Mouse (Mus musculus) MEL (cell line): Measurements from ENCODE around the gene March6. TPM values are rescaled to one million over a fixed set of nuclear protein-coding genes. Genes with fewer than 3 reads are reported as not detected.

Source experiments
- DNase-seq: peaks from one replicate; pipeline ENCODE4 v3.0.0; 2011; ENCODE audit warnings: low read depth, low spot score
- H3K27ac ChIP-seq: 2 replicates; pipeline ENCODE4 v1.5.1; 2012; ENCODE audit warnings: low read depth, mild to moderate bottlenecking, control low read depth, low read length, moderate library complexity; ENCODE audit not compliant: control insufficient read depth
- H3K27me3 ChIP-seq, 2 experiments: fragments of 150-350 bp in 1 of 2; sonication (generic) in 1 of 2; 2 replicates each; pipeline ENCODE4 v1.6.1; 2012; ENCODE audit warnings: low read length in 2 of 2, mild to moderate bottlenecking in 2 of 2, improper control_type of control experiment in 1 of 2, moderate library complexity in 1 of 2; ENCODE audit not compliant: insufficient read depth in 2 of 2, control insufficient read depth in 1 of 2
- H3K36me3 ChIP-seq, 2 experiments: 2 replicates each; pipeline ENCODE4 v1.6.1; 2012 to 2014; ENCODE audit warnings: low read length in 2 of 2, improper control_type of control experiment in 1 of 2, inconsistent platforms in 1 of 2, mild to moderate bottlenecking in 1 of 2; ENCODE audit not compliant: insufficient read depth in 2 of 2, control insufficient read depth in 1 of 2
- H3K4me1 ChIP-seq, 2 experiments: fragments of 150-350 bp in 1 of 2; sonication (generic) in 1 of 2; 2 replicates each; pipeline ENCODE4 v1.6.1; 2012; ENCODE audit warnings: low read length in 2 of 2, improper control_type of control experiment in 1 of 2, mild to moderate bottlenecking in 1 of 2; ENCODE audit not compliant: insufficient read depth in 2 of 2, control insufficient read depth in 1 of 2
- H3K4me3 ChIP-seq, 2 experiments: fragments of 150-350 bp in 1 of 2; sonication (generic) in 1 of 2; 2 replicates each; pipeline ENCODE4 v1.5.1; 2012; ENCODE audit warnings: low read depth in 2 of 2, low read length in 2 of 2, mild to moderate bottlenecking in 2 of 2, moderate library complexity in 2 of 2, control low read depth in 1 of 2, improper control_type of control experiment in 1 of 2; ENCODE audit not compliant: control insufficient read depth in 1 of 2, insufficient read depth in 1 of 2
- H3K79me2 ChIP-seq: 2 replicates; pipeline ENCODE4 v1.6.1; 2012; ENCODE audit warnings: mild to moderate bottlenecking, low read length, moderate library complexity; ENCODE audit not compliant: control insufficient read depth, poor library complexity, insufficient read depth
- H3K9ac ChIP-seq: 2 replicates; pipeline ENCODE4 v1.6.1; 2012; ENCODE audit warnings: low read depth, mild to moderate bottlenecking, control low read depth, low read length, moderate library complexity; ENCODE audit not compliant: control insufficient read depth, poor library complexity, severe bottlenecking
- H3K9me3 ChIP-seq: fragments of 150-350 bp; sonication (generic); replicated peaks from 2 replicates; pipeline ENCODE4 v1.6.1; 2012; ENCODE audit warnings: mild to moderate bottlenecking, low read length, improper control_type of control experiment, moderate library complexity; ENCODE audit not compliant: insufficient read depth
- BHLHE40 ChIP-seq: IDR thresholded peaks from 2 replicates; pipeline ENCODE4 v1.6.1; 2012; ENCODE audit warnings: low read depth, mild to moderate bottlenecking, inconsistent platforms, low read length, improper control_type of control experiment, borderline replicate concordance
- CHD1 ChIP-seq: IDR thresholded peaks from 2 replicates; pipeline ENCODE4 v1.6.1; 2012; ENCODE audit warnings: low read depth, mild to moderate bottlenecking, inconsistent platforms, low read length, improper control_type of control experiment
- CHD2 ChIP-seq: IDR thresholded peaks from 2 replicates; pipeline ENCODE4 v1.6.1; 2011; ENCODE audit warnings: low read length, improper control_type of control experiment
- CTCF ChIP-seq, 3 experiments: IDR thresholded peaks in 2 of 3; conservative IDR thresholded peaks in 1 of 3; 2 replicates each; pipeline ENCODE4 v1.5.1; 2011 to 2012; ENCODE audit warnings: low read length in 3 of 3, low read depth in 2 of 3, mild to moderate bottlenecking in 2 of 3, improper control_type of control experiment in 1 of 3, inconsistent platforms in 1 of 3, mixed read lengths in 1 of 3, moderate library complexity in 1 of 3; ENCODE audit not compliant: control insufficient read depth in 1 of 3, insufficient read depth in 1 of 3, poor library complexity in 1 of 3, severe bottlenecking in 1 of 3
- E2F4 ChIP-seq: IDR thresholded peaks from 2 replicates; pipeline ENCODE4 v1.6.1; 2011; ENCODE audit warnings: low read depth, low read length, improper control_type of control experiment, borderline replicate concordance
- ELF1 ChIP-seq: IDR thresholded peaks from 2 replicates; pipeline ENCODE4 v1.6.1; 2014; ENCODE audit warnings: low read depth, mild to moderate bottlenecking, inconsistent platforms, low read length, improper control_type of control experiment, moderate library complexity
- EP300 ChIP-seq, 2 experiments: IDR thresholded peaks; 2 replicates each; pipeline ENCODE4 v1.6.1; 2011; ENCODE audit warnings: improper control_type of control experiment in 2 of 2, low read length in 2 of 2, low read depth in 1 of 2, mild to moderate bottlenecking in 1 of 2
- ETS1 ChIP-seq: IDR thresholded peaks from 2 replicates; pipeline ENCODE4 v1.6.1; 2012; ENCODE audit warnings: low read depth, mild to moderate bottlenecking, inconsistent platforms, low read length, improper control_type of control experiment, moderate library complexity
- GABPA ChIP-seq: IDR thresholded peaks from 2 replicates; pipeline ENCODE4 v1.6.1; 2012; ENCODE audit warnings: low read depth, mild to moderate bottlenecking, inconsistent platforms, low read length, improper control_type of control experiment, moderate library complexity
- GATA1 ChIP-seq: IDR thresholded peaks from 2 replicates; pipeline ENCODE4 v1.6.1; 2011; ENCODE audit warnings: low read depth, low read length, improper control_type of control experiment
- HCFC1 ChIP-seq: IDR thresholded peaks from 2 replicates; pipeline ENCODE4 v1.6.1; 2012; ENCODE audit warnings: low read depth, mild to moderate bottlenecking, inconsistent platforms, low read length, improper control_type of control experiment, moderate library complexity
- JUND ChIP-seq: IDR thresholded peaks from 2 replicates; pipeline ENCODE4 v1.6.1; 2011; ENCODE audit warnings: low read depth, mild to moderate bottlenecking, improper control_type of control experiment, low read length
- KAT2A ChIP-seq: conservative IDR thresholded peaks from 2 replicates; pipeline ENCODE4 v1.6.1; 2012; ENCODE audit warnings: low read depth, low read length, improper control_type of control experiment, inconsistent platforms
- MAFK ChIP-seq: IDR thresholded peaks from 2 replicates; pipeline ENCODE4 v1.6.1; 2011; ENCODE audit warnings: low read depth, mild to moderate bottlenecking, low read length, improper control_type of control experiment, borderline replicate concordance
- MAX ChIP-seq: IDR thresholded peaks from 2 replicates; pipeline ENCODE4 v1.6.1; 2011; ENCODE audit warnings: low read length, improper control_type of control experiment
- MEF2A ChIP-seq: IDR thresholded peaks from 2 replicates; pipeline ENCODE4 v1.6.1; 2014; ENCODE audit warnings: low read depth, mild to moderate bottlenecking, inconsistent platforms, low read length, improper control_type of control experiment; ENCODE audit not compliant: poor library complexity, insufficient replicate concordance, severe bottlenecking; ENCODE audit errors: extremely low read depth
- MXI1 ChIP-seq: IDR thresholded peaks from 2 replicates; pipeline ENCODE4 v1.6.1; 2011; ENCODE audit warnings: mild to moderate bottlenecking, low read depth, low read length, improper control_type of control experiment
- MYB ChIP-seq: IDR thresholded peaks from 2 replicates; pipeline ENCODE4 v1.6.1; 2011; ENCODE audit warnings: mild to moderate bottlenecking, low read depth, low read length, improper control_type of control experiment
- MYC ChIP-seq: IDR thresholded peaks from 2 replicates; pipeline ENCODE4 v1.6.1; 2011; ENCODE audit warnings: low read depth, mild to moderate bottlenecking, low read length, improper control_type of control experiment, moderate library complexity
- NELFE ChIP-seq: IDR thresholded peaks from 2 replicates; pipeline ENCODE4 v1.6.1; 2011; ENCODE audit warnings: low read depth, low read length, improper control_type of control experiment
- NRF1 ChIP-seq: IDR thresholded peaks from 2 replicates; pipeline ENCODE4 v1.6.1; 2014; ENCODE audit warnings: low read depth, mild to moderate bottlenecking, inconsistent platforms, low read length, improper control_type of control experiment, moderate library complexity; ENCODE audit not compliant: poor library complexity, insufficient read depth, severe bottlenecking
- POLR2A ChIP-seq, 2 experiments: IDR thresholded peaks; 2 replicates each; pipeline ENCODE4 v1.6.1; 2011 to 2012; ENCODE audit warnings: low read length in 2 of 2, mild to moderate bottlenecking in 2 of 2, control low read depth in 1 of 2, improper control_type of control experiment in 1 of 2, low read depth in 1 of 2, moderate library complexity in 1 of 2; ENCODE audit not compliant: control insufficient read depth in 1 of 2, insufficient read depth in 1 of 2, poor library complexity in 1 of 2
- POLR2AphosphoS2 ChIP-seq: IDR thresholded peaks from 2 replicates; pipeline ENCODE4 v1.6.1; 2011; ENCODE audit warnings: low read length, improper control_type of control experiment
- RCOR1 ChIP-seq: IDR thresholded peaks from 2 replicates; pipeline ENCODE4 v1.6.1; 2012; ENCODE audit warnings: low read depth, mild to moderate bottlenecking, inconsistent platforms, low read length, improper control_type of control experiment
- SIN3A ChIP-seq: IDR thresholded peaks from 2 replicates; pipeline ENCODE4 v1.6.1; 2012; ENCODE audit warnings: low read length, improper control_type of control experiment, inconsistent platforms
- SMC3 ChIP-seq: IDR thresholded peaks from 2 replicates; pipeline ENCODE4 v1.6.1; 2011; ENCODE audit warnings: low read depth, low read length, improper control_type of control experiment
- TAL1 ChIP-seq: IDR thresholded peaks from 2 replicates; pipeline ENCODE4 v1.6.1; 2012; ENCODE audit warnings: mild to moderate bottlenecking, inconsistent platforms, low read length, moderate library complexity, mixed read lengths
- TBP ChIP-seq: IDR thresholded peaks from 2 replicates; pipeline ENCODE4 v1.8.0; 2011; ENCODE audit warnings: low read depth, low read length, improper control_type of control experiment
- TCF12 ChIP-seq: IDR thresholded peaks from 2 replicates; pipeline ENCODE4 v1.6.1; 2014; ENCODE audit warnings: low read depth, mild to moderate bottlenecking, inconsistent platforms, low read length, improper control_type of control experiment, moderate library complexity
- UBTF ChIP-seq: IDR thresholded peaks from 2 replicates; pipeline ENCODE4 v1.6.1; 2012; ENCODE audit warnings: low read depth, mild to moderate bottlenecking, inconsistent platforms, low read length, improper control_type of control experiment, moderate library complexity, borderline replicate concordance; ENCODE audit not compliant: insufficient read depth
- USF1 ChIP-seq: IDR thresholded peaks from 2 replicates; pipeline ENCODE4 v1.6.1; 2014; ENCODE audit warnings: low read depth, mild to moderate bottlenecking, inconsistent platforms, low read length, improper control_type of control experiment, moderate library complexity
- ZMIZ1 ChIP-seq: IDR thresholded peaks from 2 replicates; pipeline ENCODE4 v1.6.1; 2012; ENCODE audit warnings: low read depth, mild to moderate bottlenecking, inconsistent platforms, low read length, improper control_type of control experiment, moderate library complexity
- ZNF384 ChIP-seq: IDR thresholded peaks from 2 replicates; pipeline ENCODE4 v1.6.1; 2012; ENCODE audit warnings: low read depth, mild to moderate bottlenecking, inconsistent platforms, low read length, improper control_type of control experiment
- polyA plus RNA-seq, 2 experiments: library from polyadenylated mRNA; stranded (reverse) in 1 of 2; unstranded in 1 of 2; fragments of >175 nt in 1 of 2; fragments of >200 nt in 1 of 2; gene quantifications; 2 replicates each; pipeline versions ENCODE4 v1.2.1 to v1.2.4; 2012; ENCODE audit warnings: low replicate concordance in 2 of 2, low read depth in 1 of 2; ENCODE audit not compliant: insufficient read length in 2 of 2, insufficient read depth in 1 of 2, missing spikeins in 1 of 2
- total RNA-seq: library from RNA; depleted of rRNA; stranded (reverse); fragments of 300-350 nt; gene quantifications from 2 replicates; pipeline ENCODE4 v1.2.3, GENCODE M21; 2012

The March6 gene
- total and polyA plus RNA-seq, 3 experiments: 37.9 to 114 (median 62.5) TPM

DNA sequence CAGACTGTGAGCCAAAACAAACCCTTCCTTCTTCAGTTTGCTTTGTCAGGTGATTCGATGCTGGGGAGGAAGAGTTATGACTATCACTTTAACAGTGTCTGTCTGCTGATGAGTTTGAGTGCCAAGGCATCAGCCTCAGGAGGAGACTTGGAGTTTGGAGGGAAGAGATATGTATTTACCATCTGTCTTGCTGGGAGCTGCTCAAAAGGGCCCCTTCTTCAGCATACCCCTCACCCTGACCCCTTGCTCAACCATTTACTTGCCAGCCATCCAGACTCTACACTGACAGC is 9.6 kb upstream of the March6 start (continued):
- TF ChIP-seq CTCF (IDR thresholded peaks at IDR 0.05 in 2 of 3, conservative IDR thresholded peaks at IDR 0.05 in 1 of 3; ENCODE audit: control insufficient read depth in 1 of 3, insufficient read depth in 1 of 3, low read depth in 2 of 3, low read length in 3 of 3, poor library complexity in 1 of 3, severe bottlenecking in 1 of 3) (no peak), CHD1 (no peak), E2F4 (no peak), ETS1 (peak; percentile 65), SMC3 (no peak), RCOR1 (no peak; the same call in 1 of the 2 replicates), JUND (no peak), ZMIZ1 (no peak), ZNF384 (no peak; the same call in 1 of the 2 replicates), EP300 (IDR thresholded peaks at IDR 0.05; ENCODE audit: low read depth in 1 of 2, low read length in 2 of 2) (peak in 1 of 2 experiments; percentile 65; a peak in 2 of 4 replicates), GABPA (no peak), MYC (no peak), POLR2AphosphoS2 (no peak), POLR2A (IDR thresholded peaks at IDR 0.05; ENCODE audit: control insufficient read depth in 1 of 2, insufficient read depth in 1 of 2, low read depth in 1 of 2, low read length in 2 of 2, poor library complexity in 1 of 2) (no peak), BHLHE40 (no peak)

DNA sequence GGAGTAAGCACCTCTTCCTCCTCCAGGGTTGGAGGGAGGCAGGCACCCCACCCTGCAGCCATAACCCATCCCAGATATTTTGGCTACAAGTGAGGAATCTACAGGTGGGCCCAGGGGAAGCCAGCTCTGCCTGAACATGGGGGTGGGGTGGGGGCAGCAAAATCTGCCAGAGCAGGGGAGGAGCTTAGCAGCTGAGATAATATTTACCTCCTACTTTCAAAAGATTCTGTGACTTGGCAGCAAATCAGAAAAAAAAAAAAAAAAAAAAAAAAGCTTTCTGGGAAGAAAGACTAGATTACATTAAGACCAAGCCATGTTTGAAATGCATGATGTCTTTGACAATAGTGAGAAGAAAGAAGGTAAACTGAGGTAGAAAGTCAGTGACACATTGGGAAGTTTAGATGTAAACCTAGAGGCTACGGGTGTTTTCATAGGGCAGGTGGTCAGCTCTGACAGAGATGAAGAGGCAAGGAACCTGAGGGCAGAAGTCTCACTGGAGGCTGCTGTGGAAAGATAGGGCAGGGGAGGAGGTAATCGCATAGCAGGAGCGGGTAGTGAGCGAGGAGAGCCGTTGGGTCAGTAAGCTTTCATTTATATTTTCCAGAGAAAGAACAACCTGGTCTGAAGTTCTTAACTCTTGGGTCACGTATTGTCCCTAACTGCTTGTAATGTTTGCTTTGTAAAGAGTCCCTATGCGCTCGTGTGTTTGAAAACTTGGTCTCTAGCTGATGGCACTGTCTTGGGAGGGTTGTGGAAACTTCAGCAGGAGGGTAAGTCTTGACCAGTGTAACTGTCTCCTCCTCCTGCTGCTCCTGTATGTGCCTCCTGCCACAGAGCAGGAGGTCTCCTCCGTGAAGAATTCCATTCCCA is 9.0 kb upstream of the March6 start:
- H3K9ac ChIP-seq: peak overlapping the region; percentile 50
- peaks cover 0 to 53% of the 10 kb centered on the region in 2 experiments; a peak in 2 of 4 replicates for H3K36me3 ChIP-seq
- peak overlapping the region; percentile 43 to 88 for H3K4me3 ChIP-seq
- peaks cover 44 to 58% of the 10 kb centered on the region in 2 experiments for H3K4me1 ChIP-seq
- no peaks in the 10 kb centered on the region for H3K79me2 ChIP-seq
- H3K27me3 ChIP-seq: no peaks in the 10 kb centered on the region
- peak overlapping the region; percentile 74 for H3K27ac ChIP-seq
- DNase-seq: peak; percentile 85
- no peaks in the 10 kb centered on the region for H3K9me3 ChIP-seq
- TF ChIP-seq TCF12: peak; percentile 87
- no peak; the same call in 1 of the 2 replicates for TF ChIP-seq HCFC1
- peak; percentile 40; the same call in 1 of the 2 replicates for TF ChIP-seq MYB
- peak; percentile 84 for TF ChIP-seq GATA1
- TF ChIP-seq CHD2: peak; percentile 18; the same call in 1 of the 2 replicates
- no peak for TF ChIP-seq KAT2A
- TF ChIP-seq GABPA: no peak
- no peak for TF ChIP-seq MAX
- peak; percentile 71 for TF ChIP-seq ETS1
- peak; percentile 93 for TF ChIP-seq TAL1
- TF ChIP-seq BHLHE40: no peak
- TF ChIP-seq NRF1: no peak
- no peak for TF ChIP-seq POLR2AphosphoS2
- no peak for TF ChIP-seq TBP
- no peak for TF ChIP-seq UBTF
- TF ChIP-seq MAFK: no peak
- peak; percentile 43; the same call in 1 of the 2 replicates for TF ChIP-seq SIN3A
- TF ChIP-seq CHD1: no peak
- peak; percentile 46; the same call in 1 of the 2 replicates for TF ChIP-seq MYC
- TF ChIP-seq USF1: no peak
- no peak for TF ChIP-seq NELFE
- no peak for TF ChIP-seq ELF1
- TF ChIP-seq JUND: no peak
- TF ChIP-seq EP300 (IDR thresholded peaks at IDR 0.05; ENCODE audit: low read depth in 1 of 2, low read length in 2 of 2): peak; percentile 53 to 90; a peak in 3 of 4 replicates
- TF ChIP-seq MEF2A: no peak
- TF ChIP-seq MXI1: no peak; the same call in 1 of the 2 replicates
